Mouse (Mus musculus) midbrain, embryonic 12.5 days (tissue): ENCODE results near the gene Aftph. TPM values are rescaled to one million over a fixed set of nuclear protein-coding genes. Genes with fewer than 3 reads are reported as not detected.

Experiments
- ATAC-seq: fragments of 200-750 bp; cut with Nextera tagmentation; 2 replicates; pipeline ENCODE4 v1.8.0; 2017; ENCODE audit warnings: low read depth, moderate TSS enrichment, moderate library complexity; ENCODE audit not compliant: low FRiP score
- H3K27ac ChIP-seq: fragments of 300-500 bp; sonication (generic); replicated peaks from 2 replicates; pipeline ENCODE4 v1.5.1; 2016; ENCODE audit warnings: mild to moderate bottlenecking
- H3K27me3 ChIP-seq: fragments of 300-500 bp; sonication (generic); 2 replicates; pipeline ENCODE4 v1.6.1; 2016; ENCODE audit warnings: mild to moderate bottlenecking
- H3K36me3 ChIP-seq: fragments of 300-500 bp; sonication (generic); 2 replicates; pipeline ENCODE4 v1.6.1; 2016
- H3K4me1 ChIP-seq: fragments of 300-500 bp; sonication (generic); 2 replicates; pipeline ENCODE4 v1.6.1; 2016
- H3K4me2 ChIP-seq: fragments of 300-500 bp; sonication (generic); replicated peaks from 2 replicates; pipeline ENCODE4 v1.6.1; 2016; ENCODE audit warnings: mild to moderate bottlenecking, moderate library complexity
- H3K4me3 ChIP-seq: fragments of 300-500 bp; sonication (generic); 2 replicates; pipeline ENCODE4 v1.5.1; 2016; ENCODE audit warnings: mild to moderate bottlenecking
- H3K9ac ChIP-seq: fragments of 300-500 bp; sonication (generic); replicated peaks from 2 replicates; pipeline ENCODE4 v1.6.1; 2016; ENCODE audit warnings: mild to moderate bottlenecking, moderate library complexity
- H3K9me3 ChIP-seq: fragments of 300-500 bp; sonication (generic); 2 replicates; pipeline ENCODE4 v1.6.1; 2016; ENCODE audit warnings: mild to moderate bottlenecking
- WGBS: fragments of 180-500 bp; shearing (Covaris S2); methylation state at CpG from one replicate; pipeline ENCODE4 v1.1.7; 2016; 5-methylcytosine and 5-hydroxymethylcytosine counted together
- polyA plus RNA-seq: library from polyadenylated mRNA; unstranded; fragments of >200 nt; fragmentation: Nextera tagmentation; extraction: Ambion mirVana; gene quantifications from 2 replicates; pipeline ENCODE4 v1.2.1, GENCODE M21; 2016

The Aftph gene
- polyA plus RNA-seq, 1 experiment from 2014 or later = 37.8 TPM

DNA sequence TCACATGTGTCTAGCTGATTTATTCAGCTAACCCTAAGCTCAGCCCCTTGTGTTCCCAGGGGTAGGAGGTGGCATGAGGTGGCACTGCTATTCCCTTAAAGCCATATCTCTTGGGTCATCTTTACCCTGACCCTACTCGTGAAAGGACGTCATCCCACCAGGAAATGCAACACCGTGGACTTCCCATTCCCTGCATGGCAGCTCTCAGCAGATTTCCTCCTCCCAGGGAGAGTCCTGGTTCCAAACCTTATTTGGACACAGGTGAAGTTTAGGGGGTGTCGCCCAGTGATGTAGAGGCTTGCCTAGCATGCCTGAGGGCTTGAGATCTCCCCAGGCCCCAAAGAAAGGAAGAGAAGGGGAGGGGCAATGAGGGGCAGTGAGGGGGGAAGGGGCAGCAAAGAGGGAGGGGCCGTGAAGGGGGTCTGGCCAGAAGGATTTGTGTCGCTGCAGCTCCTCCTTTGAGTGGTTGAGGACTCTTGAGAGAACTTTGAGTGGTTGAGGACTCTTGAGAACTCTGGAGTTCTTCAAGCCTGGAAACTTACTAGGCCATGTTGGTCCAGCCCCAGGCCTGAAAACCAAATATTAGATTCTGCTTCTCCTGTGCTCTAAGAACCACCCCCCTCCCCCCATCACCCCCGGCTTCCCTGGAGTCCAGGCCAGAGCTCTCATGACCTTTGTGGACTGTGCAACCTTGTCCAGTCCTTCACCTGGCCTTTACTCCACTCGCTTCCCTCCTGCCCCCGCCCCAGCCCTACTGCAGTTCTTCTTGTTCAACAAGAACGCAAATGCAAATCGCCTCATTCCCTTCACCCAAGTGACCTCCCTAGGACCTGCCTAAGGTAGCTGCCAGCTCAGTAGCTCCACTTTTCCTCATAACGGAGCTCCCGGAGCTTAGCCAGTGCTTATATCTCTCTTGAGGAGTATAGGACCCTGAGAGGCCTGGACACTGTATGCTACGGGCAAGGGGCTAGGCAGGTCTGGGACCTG is 81.0 kb downstream of the Aftph start:
- no peaks in the 10 kb centered on the region for H3K27me3 ChIP-seq
- H3K27ac ChIP-seq = no peak overlapping the region
- ATAC-seq = no peak
- peaks cover 60% of the 10 kb centered on the region for H3K4me1 ChIP-seq
- H3K36me3 ChIP-seq = no peaks in the 10 kb centered on the region
- H3K9me3 ChIP-seq = no peaks in the 10 kb centered on the region
- H3K4me2 ChIP-seq = no peak overlapping the region
- no peak overlapping the region for H3K4me3 ChIP-seq
- 80% methylated on average over 14 of the region's 14 CpGs for WGBS
- H3K9ac ChIP-seq = no peak overlapping the region

DNA sequence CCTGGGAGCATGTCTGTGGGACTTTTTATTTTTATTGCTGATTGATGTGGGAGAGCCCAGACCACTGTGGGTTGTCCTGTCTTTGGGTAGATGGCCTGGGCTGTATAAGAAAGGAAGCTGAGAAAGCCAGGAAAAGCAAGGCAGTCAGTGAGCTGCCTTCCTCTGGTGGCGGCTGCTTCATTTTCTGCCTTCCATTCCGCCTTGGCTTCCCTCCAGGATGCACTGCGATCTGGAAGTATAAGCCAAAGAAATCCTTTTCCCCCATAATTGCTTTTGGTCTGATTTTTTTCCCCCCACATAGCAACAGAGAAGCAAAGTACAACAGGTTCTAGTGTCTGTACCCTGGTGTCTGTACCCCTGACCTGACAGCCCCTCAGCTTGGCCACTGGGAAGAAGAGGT is 82.3 kb downstream of the Aftph start:
- Histone ChIP-seq H3K27me3 (no peaks in the 10 kb centered on the region), H3K4me2 (no peak overlapping the region), H3K4me3 (no peak overlapping the region), H3K9me3 (no peaks in the 10 kb centered on the region), H3K4me1 (peaks cover 60% of the 10 kb centered on the region), H3K9ac (no peak overlapping the region), H3K36me3 (no peaks in the 10 kb centered on the region), H3K27ac (no peak overlapping the region)
- no peak for ATAC-seq
- 86% methylated on average over 3 of the region's 3 CpGs for WGBS

DNA sequence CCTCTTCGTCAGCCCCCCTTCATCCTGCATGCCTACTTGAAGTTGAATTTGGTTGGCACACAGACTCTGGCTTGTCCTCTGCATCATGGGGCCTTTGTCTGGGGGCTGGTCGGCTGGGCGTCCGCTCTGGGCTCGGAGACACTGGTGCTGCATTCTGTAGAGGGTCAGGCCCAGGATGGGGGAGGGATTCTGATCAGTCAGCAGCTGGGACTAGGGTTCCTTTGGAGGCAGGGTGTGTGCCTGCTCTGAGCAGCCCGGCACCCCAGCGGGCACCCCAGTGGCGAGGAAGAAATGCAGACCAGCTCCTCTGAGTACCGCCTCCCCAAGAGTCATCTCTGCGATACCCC is 84.7 kb downstream of the Aftph start:
- H3K27ac ChIP-seq = peak overlapping the region; percentile 97
- peak; percentile 28 for ATAC-seq
- 6% methylated on average over 10 of the region's 10 CpGs for WGBS
- H3K4me2 ChIP-seq = peak overlapping the region; percentile 49
- no peaks in the 10 kb centered on the region for H3K36me3 ChIP-seq
- peak overlapping the region; percentile 26 for H3K4me3 ChIP-seq
- H3K27me3 ChIP-seq = no peaks in the 10 kb centered on the region
- no peaks in the 10 kb centered on the region for H3K9me3 ChIP-seq
- peak overlapping the region; percentile 53 for H3K9ac ChIP-seq
- H3K4me1 ChIP-seq = peaks cover 43% of the 10 kb centered on the region

DNA sequence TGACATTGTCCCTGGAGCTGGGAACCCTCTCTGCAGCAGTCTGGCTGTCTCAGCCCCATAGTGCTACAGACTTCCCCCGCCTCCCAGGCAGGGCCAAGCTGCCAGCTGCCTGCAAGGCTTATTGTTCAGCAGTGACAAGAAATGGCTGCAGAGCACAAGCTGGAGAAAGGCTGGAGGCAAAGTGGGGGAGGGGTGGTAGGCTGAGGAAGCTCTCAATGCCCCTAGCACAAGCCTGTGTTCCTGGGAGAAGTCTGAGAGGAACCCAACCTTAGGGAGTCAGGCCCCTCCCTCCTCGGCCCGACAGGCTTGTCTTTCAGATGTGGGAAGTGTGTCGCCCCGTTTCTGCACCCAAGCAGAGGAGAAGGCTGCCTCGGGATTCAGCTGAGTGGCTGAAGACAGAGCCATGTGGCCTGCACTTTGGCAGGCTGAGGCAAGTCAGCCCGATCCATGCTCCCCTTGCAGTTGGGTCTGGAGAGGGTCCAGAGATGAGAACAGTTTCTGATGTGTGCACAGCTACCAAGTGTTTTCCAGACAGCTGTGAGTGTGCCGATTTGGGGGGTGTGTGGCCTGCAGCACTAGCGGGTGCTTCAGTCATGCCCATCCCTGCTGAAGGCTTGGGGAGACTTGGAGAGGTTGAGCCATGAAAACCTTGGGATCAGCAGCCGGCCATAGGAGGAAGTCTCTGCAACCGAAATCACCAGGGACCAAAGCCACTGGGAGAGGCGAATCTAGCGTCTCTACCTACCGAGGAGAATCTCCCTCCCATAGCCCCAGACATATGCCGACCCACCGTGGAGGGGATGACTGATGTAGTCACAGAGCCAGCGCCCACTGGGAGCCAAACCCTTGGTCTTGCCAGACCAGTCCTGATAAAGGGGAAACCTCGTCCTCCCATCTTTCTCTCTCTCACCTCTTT is 85.3 kb downstream of the Aftph start:
- Histone ChIP-seq H3K4me3 (peak overlapping the region; percentile 26), H3K9ac (peak overlapping the region; percentile 53), H3K27me3 (no peaks in the 10 kb centered on the region), H3K9me3 (no peaks in the 10 kb centered on the region), H3K36me3 (no peaks in the 10 kb centered on the region), H3K4me1 (peaks cover 46% of the 10 kb centered on the region), H3K4me2 (peak overlapping the region; percentile 49), H3K27ac (peak overlapping the region; percentile 97)
- peak; percentile 93 for ATAC-seq
- WGBS = 7% methylated on average over 18 of the region's 18 CpGs

DNA sequence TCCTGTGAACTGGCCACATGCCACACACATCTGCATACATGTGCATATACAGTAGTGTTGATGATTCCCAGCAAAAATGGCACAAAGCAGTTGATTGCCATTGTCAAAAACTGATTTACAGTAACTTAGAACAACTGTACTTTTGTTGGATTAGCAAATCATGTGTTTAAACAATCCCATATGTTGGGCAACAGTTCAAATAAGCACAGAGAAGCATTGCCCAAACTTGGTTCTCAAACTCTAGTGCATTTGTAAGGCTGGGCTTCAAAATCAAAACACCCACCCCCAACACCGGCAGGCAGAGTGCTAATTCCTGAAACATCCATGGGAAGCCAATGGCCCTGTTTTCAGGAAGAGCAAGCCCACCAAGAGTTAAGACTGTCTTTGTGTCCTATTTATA is 90.2 kb downstream of the Aftph start:
- no peak for ATAC-seq
- Histone ChIP-seq H3K27me3 (no peaks in the 10 kb centered on the region), H3K9ac (no peak overlapping the region), H3K4me1 (peaks cover 75% of the 10 kb centered on the region), H3K27ac (peak overlapping the region; percentile 63; the same call in 1 of the 2 replicates), H3K36me3 (peaks cover 10% of the 10 kb centered on the region), H3K4me3 (no peak overlapping the region), H3K4me2 (no peak overlapping the region), H3K9me3 (no peaks in the 10 kb centered on the region)
- WGBS = 44% methylated on average over 1 of the region's 1 CpGs

DNA sequence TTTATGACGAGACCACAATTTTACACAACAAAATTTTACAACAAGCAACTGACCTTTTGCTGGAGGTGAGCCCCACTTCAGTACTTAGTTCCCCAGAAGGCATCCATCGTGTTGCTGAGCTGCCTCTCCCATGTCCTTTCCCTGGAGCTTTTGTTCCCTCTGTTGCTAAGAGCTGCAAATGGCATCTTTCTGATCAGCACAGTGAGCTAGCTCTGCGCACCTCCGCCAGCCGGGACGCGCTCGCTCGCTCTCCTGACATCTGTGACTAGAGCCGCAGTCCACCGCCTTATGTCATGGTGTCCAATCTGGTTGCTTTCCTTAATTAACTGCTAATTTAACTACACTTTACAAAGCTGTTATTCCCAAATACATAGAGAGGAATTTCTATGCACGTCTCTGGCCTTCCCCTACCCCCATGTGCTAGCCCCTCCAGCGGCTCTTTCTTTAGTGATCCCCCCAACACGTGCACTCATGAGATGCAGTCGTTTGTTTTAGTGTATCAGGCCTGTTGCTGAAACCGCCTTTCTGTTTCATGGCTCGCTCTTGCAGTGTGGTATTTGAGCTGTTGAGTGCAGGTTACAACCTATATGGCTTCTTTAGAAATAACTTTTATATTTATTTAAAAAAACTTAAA is 91.3 kb downstream of the Aftph start:
- WGBS = 11% methylated on average over 17 of the region's 17 CpGs
- Histone ChIP-seq H3K4me2 (peak overlapping the region; percentile 25), H3K4me3 (no peak overlapping the region), H3K27me3 (no peaks in the 10 kb centered on the region), H3K36me3 (peaks cover 10% of the 10 kb centered on the region), H3K9me3 (no peaks in the 10 kb centered on the region), H3K9ac (no peak overlapping the region), H3K4me1 (peaks cover 75% of the 10 kb centered on the region), H3K27ac (peak overlapping the region; percentile 75)
- peak; percentile 80 for ATAC-seq

DNA sequence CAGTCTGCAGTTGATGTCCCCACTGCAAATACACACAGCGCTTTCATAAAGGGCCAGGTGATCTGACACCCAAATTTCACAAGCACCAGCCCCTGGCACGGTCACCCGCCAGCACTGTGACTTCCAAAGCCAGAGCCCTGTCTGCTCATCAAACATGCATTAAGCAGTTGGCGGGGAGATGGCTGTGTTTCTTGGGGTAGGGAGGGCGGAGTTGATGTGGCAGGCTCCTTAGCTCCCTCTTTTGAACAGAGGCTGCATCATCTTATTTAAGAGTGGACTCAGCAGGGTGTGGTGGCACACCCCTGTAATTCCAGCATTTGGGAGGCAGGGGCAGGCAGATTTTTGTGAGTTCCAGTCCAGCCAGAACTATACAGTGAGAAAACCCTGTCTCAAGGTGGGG is 91.9 kb downstream of the Aftph start:
- ATAC-seq = peak; percentile 70
- Histone ChIP-seq H3K4me2 (peak overlapping the region; percentile 25), H3K27me3 (no peaks in the 10 kb centered on the region), H3K36me3 (peaks cover 10% of the 10 kb centered on the region), H3K4me1 (peaks cover 75% of the 10 kb centered on the region), H3K4me3 (no peak overlapping the region), H3K27ac (peak overlapping the region; percentile 75), H3K9ac (no peak overlapping the region), H3K9me3 (no peaks in the 10 kb centered on the region)
- WGBS = 19% methylated on average over 5 of the region's 5 CpGs

DNA sequence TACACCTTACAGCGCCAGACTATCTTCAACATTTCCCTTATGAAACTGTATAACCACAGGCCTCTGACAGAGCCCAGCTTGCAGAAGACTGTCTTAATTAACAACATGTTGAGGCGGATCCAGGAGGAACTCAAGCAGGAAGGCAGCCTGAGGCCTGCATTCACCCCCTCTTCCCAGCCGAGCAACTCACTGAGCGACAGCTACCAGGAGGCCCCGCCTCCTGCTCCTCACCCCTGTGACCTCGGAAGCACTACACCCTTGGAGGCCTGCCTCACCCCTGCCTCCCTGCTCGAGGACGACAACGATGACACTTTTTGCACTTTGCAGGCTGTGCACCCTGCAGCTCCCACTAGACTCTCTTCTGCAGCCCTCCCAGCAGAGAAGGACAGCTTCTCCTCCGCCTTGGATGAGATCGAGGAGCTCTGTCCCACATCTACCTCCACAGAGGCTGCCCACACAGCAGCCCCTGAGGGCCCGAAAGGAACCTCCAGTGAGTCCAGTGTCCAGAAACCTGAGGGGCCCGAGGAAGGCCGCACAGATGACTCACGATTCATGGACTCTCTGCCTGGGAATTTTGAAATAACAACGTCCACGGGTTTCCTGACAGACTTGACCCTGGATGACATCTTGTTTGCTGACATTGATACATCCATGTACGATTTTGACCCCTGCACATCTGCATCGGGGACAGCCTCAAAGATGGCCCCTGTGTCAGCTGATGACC is 93.3 kb downstream of the Aftph start:
- Histone ChIP-seq H3K9me3 (no peaks in the 10 kb centered on the region), H3K27ac (0 out of 2 replicates have a peak overlapping the region, but pooled peaks have one; percentile 25)
- 40% methylated on average over 19 of the region's 19 CpGs for WGBS

DNA sequence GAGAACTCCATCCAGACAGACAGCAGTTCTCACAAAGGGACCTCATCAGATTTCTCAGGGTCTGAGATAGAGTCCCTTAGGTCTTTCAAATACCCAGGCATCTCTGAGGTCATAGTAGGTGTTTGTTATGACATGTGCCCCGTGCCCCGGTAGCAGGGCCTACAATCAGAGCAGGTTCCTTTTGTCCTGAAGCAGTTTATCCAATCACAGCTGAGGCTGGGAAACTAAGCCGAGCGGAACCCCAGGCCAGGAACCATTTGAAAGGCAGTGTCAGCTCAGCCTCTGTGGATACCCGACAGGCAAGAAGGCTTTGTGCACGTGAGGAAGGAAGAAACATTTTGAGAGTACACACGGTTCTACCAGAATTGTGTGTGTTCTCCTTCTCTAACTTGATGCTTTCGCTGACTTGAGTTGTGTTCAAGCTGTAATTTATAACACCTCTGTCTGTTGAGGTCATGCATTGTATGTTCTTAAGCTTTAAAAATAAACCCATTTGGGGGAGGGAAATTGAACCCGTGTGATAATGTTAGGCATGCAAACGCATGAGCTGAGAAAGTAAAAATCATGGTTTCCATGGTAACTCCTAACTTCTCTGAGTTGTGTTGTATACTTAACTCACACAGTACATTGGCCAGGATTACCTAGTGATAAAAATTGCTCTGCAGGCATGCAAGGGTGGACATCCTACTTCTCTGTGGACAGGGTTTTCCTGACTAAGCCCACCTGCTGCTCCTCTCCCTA is 94.2 kb downstream of the Aftph start:
- 20% methylated on average over 10 of the region's 10 CpGs for WGBS
- no peaks in the 10 kb centered on the region for H3K9me3 ChIP-seq
- no peak overlapping the region for H3K4me3 ChIP-seq
- H3K9ac ChIP-seq = no peak overlapping the region
- ATAC-seq = no peak
- H3K36me3 ChIP-seq = peaks cover 10% of the 10 kb centered on the region
- peaks cover 82% of the 10 kb centered on the region for H3K4me1 ChIP-seq
- peak overlapping the region; percentile 7; the same call in 1 of the 2 replicates for H3K27ac ChIP-seq
- H3K27me3 ChIP-seq = no peaks in the 10 kb centered on the region
- no peak overlapping the region for H3K4me2 ChIP-seq

More for the DNA sequence above, 93.3 kb downstream of the Aftph start:
- H3K4me1 ChIP-seq = peaks cover 77% of the 10 kb centered on the region
- H3K27me3 ChIP-seq = no peaks in the 10 kb centered on the region
- peaks cover 10% of the 10 kb centered on the region for H3K36me3 ChIP-seq
- no peak for ATAC-seq
- no peak overlapping the region for H3K4me3 ChIP-seq
- peak overlapping the region; percentile 24; the same call in 1 of the 2 replicates for H3K9ac ChIP-seq
- H3K4me2 ChIP-seq = no peak overlapping the region

DNA sequence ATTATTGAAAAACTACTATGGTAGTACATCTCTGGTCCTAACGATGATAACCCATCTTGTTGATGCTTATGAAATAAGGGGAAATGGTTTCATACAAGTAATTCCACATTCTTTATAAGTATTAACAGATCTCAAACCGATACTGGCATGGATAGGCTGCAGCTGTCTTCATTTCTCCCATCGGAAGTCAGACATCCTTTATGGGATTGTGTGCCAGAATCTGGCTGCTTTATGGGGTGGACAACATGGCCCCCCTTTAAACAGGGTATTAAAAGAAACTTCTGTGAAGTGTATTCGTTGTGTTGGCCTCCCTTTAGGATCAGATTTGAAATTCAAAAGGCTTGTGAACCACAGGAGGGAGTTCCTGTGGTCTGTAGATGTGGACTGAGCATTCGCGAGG is 95.2 kb downstream of the Aftph start:
- peaks cover 80% of the 10 kb centered on the region for H3K4me1 ChIP-seq

More for the DNA sequence above, 95.2 kb downstream of the Aftph start:
- no peak overlapping the region for H3K4me2 ChIP-seq
- WGBS = 33% methylated on average over 6 of the region's 6 CpGs
- no peaks in the 10 kb centered on the region for H3K27me3 ChIP-seq
- H3K36me3 ChIP-seq = peaks cover 10% of the 10 kb centered on the region
- no peaks in the 10 kb centered on the region for H3K9me3 ChIP-seq
- peak overlapping the region; percentile 31; the same call in 1 of the 2 replicates for H3K27ac ChIP-seq
- no peak overlapping the region for H3K9ac ChIP-seq
- H3K4me3 ChIP-seq = no peak overlapping the region
- no peak for ATAC-seq
